Mouse (Mus musculus) kidney, embryonic 15.5 days (tissue): ENCODE results near the gene Lima1. TPM values are rescaled to one million over a fixed set of nuclear protein-coding genes. Genes with fewer than 3 reads are reported as not detected.

ENCODE experiments used
- ATAC-seq: fragments of 200-750 bp; cut with Nextera tagmentation; replicated peaks from 2 replicates; pipeline ENCODE4 v1.8.0; 2017; ENCODE audit warnings: moderate TSS enrichment; ENCODE audit not compliant: low FRiP score
- H3K27ac ChIP-seq: fragments of 300-500 bp; sonication (generic); 2 replicates; pipeline ENCODE4 v1.5.1; 2015; ENCODE audit warnings: mild to moderate bottlenecking, inconsistent platforms
- H3K27me3 ChIP-seq: fragments of 300-500 bp; sonication (generic); 2 replicates; pipeline ENCODE4 v1.6.1; 2015; ENCODE audit warnings: inconsistent platforms
- H3K36me3 ChIP-seq: fragments of 300-500 bp; sonication (generic); 2 replicates; pipeline ENCODE4 v1.6.1; 2015; ENCODE audit warnings: inconsistent platforms
- H3K4me1 ChIP-seq: fragments of 300-500 bp; sonication (generic); 2 replicates; pipeline ENCODE4 v1.6.1; 2015; ENCODE audit warnings: inconsistent platforms
- H3K4me2 ChIP-seq: fragments of 300-500 bp; sonication (generic); 2 replicates; pipeline ENCODE4 v1.6.1; 2015; ENCODE audit warnings: moderate library complexity, mild to moderate bottlenecking, inconsistent platforms
- H3K4me3 ChIP-seq: fragments of 300-500 bp; sonication (generic); replicated peaks from 2 replicates; pipeline ENCODE4 v1.5.1; 2015; ENCODE audit warnings: mild to moderate bottlenecking, inconsistent platforms
- H3K9ac ChIP-seq: fragments of 300-500 bp; sonication (generic); 2 replicates; pipeline ENCODE4 v1.6.1; 2015; ENCODE audit warnings: mild to moderate bottlenecking, inconsistent platforms
- H3K9me3 ChIP-seq: fragments of 300-500 bp; sonication (generic); replicated peaks from 2 replicates; pipeline ENCODE4 v1.6.1; 2016; ENCODE audit warnings: inconsistent platforms
- WGBS: fragments of 180-500 bp; shearing (Covaris S2); methylation state at CpG from one replicate; pipeline ENCODE4 v1.1.7; 2015; ENCODE audit warnings: mixed read lengths; 5-methylcytosine and 5-hydroxymethylcytosine counted together
- polyA plus RNA-seq: library from polyadenylated mRNA; unstranded; fragments of >200 nt; fragmentation: Nextera tagmentation; extraction: Ambion mirVana; gene quantifications from 2 replicates; pipeline ENCODE4 v1.2.1, GENCODE M21; 2015

Gene Lima1
- polyA plus RNA-seq, 1 experiment from 2014 or later = 55.2 TPM

DNA sequence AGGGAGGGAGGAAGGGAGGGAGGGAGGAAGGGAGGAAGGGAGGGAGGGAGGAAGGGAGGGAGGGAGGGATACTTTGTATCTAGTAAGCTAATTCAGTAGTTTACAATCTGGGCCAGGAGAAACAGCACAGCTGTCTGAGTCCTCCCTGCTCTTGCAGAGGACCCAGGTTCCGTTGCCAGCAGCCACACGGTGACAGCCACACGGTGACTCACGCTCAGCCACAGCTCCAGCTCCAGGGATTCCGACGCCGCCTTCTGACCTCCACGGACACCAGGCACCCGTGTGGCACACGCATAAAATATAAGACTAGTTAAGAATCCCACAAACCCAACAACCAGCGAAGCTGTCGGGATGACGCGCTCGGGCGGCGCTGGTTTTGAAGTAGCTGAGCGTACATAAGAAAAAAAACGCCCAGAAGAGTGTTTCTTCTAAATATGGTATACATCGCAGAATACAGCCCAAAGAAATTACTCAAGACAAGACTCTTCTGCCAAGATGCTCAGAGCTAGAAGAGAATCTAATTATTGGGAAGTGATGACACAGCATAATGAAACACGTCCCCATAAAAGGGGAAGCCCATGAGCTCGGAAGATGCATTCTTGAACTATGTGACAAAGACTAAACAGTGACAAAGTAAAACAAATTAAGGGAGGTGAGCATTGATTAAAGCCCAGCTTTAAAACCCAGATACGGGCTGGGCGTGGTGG lies 60.5 kb downstream of the Lima1 start:
- Histone ChIP-seq H3K27ac (no peak overlapping the region), H3K27me3 (no peaks in the 10 kb centered on the region), H3K4me1 (peaks cover 21% of the 10 kb centered on the region), H3K9ac (no peak overlapping the region), H3K36me3 (peaks cover 27% of the 10 kb centered on the region), H3K9me3 (no peaks in the 10 kb centered on the region), H3K4me3 (no peak overlapping the region), H3K4me2 (no peak overlapping the region)
- no peak for ATAC-seq
- WGBS = 85% methylated on average over 24 of the region's 24 CpGs

DNA sequence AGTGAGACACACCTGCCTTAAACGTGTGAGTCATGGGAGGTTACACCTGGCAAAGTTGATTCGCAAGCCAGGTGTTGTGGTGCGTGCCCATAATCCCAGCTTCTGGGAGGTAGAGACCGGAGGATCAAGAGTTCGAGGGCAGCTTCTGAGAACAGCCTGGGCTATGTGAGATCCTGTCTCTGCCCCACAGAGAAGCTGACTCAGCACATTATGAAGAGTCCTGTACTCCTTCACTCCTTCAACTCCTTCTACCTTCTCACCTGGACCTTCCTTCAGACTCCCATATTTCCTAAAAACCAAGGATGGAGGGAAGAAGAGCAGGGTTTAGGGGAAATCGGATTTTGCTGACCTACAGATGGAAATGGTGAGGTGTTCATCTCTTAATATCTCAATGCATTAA lies 61.6 kb downstream of the Lima1 start:
- Histone ChIP-seq H3K27me3 (no peaks in the 10 kb centered on the region), H3K4me1 (peaks cover 12% of the 10 kb centered on the region), H3K9ac (no peak overlapping the region), H3K4me3 (no peak overlapping the region), H3K36me3 (peaks cover 29% of the 10 kb centered on the region), H3K27ac (no peak overlapping the region), H3K4me2 (no peak overlapping the region), H3K9me3 (no peaks in the 10 kb centered on the region)
- WGBS = 95% methylated on average over 6 of the region's 6 CpGs
- ATAC-seq = no peak

DNA sequence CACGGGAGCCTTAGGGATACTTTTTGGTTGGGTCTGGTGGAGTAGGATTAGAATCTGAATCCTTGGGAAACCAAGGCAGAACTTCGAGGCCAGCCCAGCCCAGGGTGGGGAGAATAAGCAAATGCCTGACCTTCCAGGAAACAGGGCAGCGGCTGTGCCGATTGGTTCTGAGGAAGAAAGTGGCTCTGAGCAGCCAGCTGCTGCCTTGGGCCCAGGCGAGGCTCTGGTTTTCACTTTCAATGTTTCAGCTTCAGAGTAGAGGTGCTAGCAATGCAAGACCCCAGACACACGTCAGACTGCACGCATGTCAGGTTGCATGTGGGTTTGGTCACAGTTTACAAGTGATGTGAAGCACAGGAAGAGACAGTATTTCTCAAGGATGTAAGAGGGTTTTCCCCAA lies 63.2 kb downstream of the Lima1 start:
- ATAC-seq = no peak
- H3K27ac ChIP-seq = no peak overlapping the region
- no peaks in the 10 kb centered on the region for H3K27me3 ChIP-seq
- H3K9ac ChIP-seq = no peak overlapping the region
- peaks cover 6% of the 10 kb centered on the region for H3K4me1 ChIP-seq
- 70% methylated on average over 7 of the region's 7 CpGs for WGBS
- no peak overlapping the region for H3K4me2 ChIP-seq
- no peak overlapping the region for H3K4me3 ChIP-seq
- no peaks in the 10 kb centered on the region for H3K9me3 ChIP-seq
- H3K36me3 ChIP-seq = peaks cover 35% of the 10 kb centered on the region

DNA sequence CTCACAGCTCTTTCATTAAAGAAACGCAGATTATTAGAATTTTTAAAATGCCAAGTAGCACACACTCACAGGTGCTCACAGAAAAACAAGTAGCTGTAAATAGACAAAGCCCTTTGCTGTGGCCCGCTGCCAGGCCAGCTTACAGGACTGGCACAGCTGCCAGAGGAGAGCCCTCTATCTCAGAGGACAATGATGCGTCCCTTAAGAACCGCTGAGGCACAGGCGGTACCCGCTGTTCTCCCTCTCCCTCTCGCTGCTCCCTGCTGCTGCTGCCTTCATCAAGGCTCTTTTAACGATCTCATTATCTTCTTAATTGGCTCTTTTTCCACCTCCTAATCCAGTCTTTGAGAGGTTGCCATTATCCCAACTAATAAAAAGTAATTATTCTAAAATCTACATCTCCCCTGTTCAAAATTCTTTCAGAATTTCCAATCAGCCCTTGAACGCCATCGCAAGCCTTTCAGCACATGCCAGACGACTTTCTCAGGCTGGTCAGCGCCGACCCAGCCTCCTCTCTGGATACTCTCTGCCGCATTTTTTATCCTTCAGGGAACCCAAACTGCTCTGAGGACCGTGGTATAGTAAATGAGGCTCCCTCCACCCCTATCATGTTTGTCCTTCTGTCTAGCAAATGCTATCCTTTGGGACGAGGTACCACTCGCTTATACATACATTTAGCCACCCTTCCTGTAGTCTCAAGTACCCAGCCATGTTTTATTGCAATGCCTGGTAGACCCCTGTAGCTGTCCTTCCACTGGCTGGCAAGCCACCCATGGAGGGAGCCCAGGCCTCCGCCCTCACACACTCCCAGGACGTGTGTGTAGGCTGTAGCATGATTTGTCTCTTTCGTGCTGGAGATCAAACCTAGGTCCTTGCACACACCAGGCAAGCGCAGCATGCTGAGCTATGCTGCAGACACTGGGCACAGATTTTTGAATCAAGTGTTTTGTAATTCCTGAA lies 67.2 kb downstream of the Lima1 start:
- Histone ChIP-seq H3K27ac (no peak overlapping the region), H3K4me1 (peaks cover 13% of the 10 kb centered on the region), H3K36me3 (peaks cover 42% of the 10 kb centered on the region), H3K27me3 (no peaks in the 10 kb centered on the region), H3K4me2 (no peak overlapping the region), H3K9ac (no peak overlapping the region), H3K4me3 (no peak overlapping the region), H3K9me3 (no peaks in the 10 kb centered on the region)
- ATAC-seq = no peak
- 55% methylated on average over 21 of the region's 21 CpGs for WGBS

DNA sequence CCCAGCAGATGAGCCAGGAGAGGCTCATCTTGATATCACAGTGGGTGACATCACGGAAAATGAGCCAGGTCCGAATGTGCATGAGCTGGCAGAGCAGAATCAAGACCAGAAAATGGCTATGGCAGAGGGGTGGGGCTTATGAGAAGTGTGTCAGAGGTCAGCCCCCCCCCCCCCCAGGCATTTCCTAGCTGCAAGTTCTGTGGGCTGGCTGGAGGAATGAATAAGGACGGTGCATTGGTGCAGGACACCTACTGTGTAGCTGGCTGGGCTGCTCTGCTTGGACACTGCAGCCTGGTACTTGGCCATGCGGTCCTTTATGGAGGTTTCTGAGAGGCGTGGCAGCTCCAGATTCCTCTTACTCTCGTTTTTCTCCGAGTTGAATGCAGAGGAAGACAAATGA lies 69.1 kb downstream of the Lima1 start:
- Histone ChIP-seq H3K9ac (no peak overlapping the region), H3K27me3 (no peaks in the 10 kb centered on the region), H3K4me3 (no peak overlapping the region), H3K4me2 (no peak overlapping the region), H3K36me3 (peaks cover 39% of the 10 kb centered on the region), H3K27ac (no peak overlapping the region), H3K9me3 (no peaks in the 10 kb centered on the region), H3K4me1 (peaks cover 24% of the 10 kb centered on the region)
- no peak for ATAC-seq
- 49% methylated on average over 7 of the region's 7 CpGs for WGBS

DNA sequence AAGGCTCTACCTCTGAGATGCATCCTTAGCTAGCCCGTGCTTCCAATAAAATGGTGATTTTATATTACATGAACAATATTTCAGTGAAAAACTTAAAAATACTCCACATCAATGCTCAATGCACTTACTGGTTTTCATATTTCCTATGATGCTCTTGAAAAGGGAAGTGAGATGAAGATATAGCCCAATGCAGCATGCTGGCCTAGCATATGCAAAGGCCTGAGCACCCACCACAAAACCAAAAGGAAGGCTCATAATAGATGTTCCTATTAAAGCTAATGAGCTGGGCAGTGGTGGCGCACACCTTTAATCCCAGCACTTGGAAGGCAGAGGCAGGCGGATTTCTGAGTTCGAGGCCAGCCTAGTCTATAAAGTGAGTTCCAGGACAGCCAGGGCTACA lies 69.6 kb downstream of the Lima1 start:
- peaks cover 44% of the 10 kb centered on the region for H3K36me3 ChIP-seq
- peaks cover 24% of the 10 kb centered on the region for H3K4me1 ChIP-seq
- WGBS = 96% methylated on average over 4 of the region's 4 CpGs
- no peak for ATAC-seq
- no peaks in the 10 kb centered on the region for H3K27me3 ChIP-seq
- no peak overlapping the region for H3K4me3 ChIP-seq
- no peak overlapping the region for H3K27ac ChIP-seq
- H3K9ac ChIP-seq = no peak overlapping the region
- H3K9me3 ChIP-seq = no peaks in the 10 kb centered on the region
- H3K4me2 ChIP-seq = no peak overlapping the region

DNA sequence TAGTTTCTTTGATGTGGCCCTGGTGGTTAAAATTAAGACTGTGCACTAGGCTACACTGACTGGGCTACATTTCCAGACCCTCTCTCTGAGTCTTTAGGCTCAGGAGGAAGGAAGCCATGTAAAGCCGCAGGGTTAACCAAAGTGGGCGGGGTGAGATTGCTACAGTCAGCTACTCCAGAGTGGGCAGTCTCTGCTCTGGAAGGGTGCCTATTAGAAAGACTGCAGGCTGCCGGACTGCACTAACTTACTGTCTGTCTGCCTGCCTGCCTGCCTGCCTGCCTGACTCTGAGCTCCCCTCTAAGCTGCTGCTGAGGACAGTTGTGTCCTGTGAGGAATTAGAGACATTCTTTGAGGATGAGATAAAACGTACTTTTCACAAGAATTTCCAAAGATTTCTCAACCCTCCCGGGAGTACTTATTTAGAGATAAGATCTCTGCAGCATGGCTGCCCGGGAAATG lies 72.0 kb downstream of the Lima1 start:
- Histone ChIP-seq H3K4me2 (no peak overlapping the region), H3K4me1 (peaks cover 30% of the 10 kb centered on the region), H3K9ac (no peak overlapping the region), H3K27me3 (no peaks in the 10 kb centered on the region), H3K27ac (peak overlapping the region; percentile 45), H3K9me3 (no peaks in the 10 kb centered on the region), H3K4me3 (no peak overlapping the region), H3K36me3 (peaks cover 61% of the 10 kb centered on the region)
- peak; percentile 49; the same call in 1 of the 2 replicates for ATAC-seq
- 21% methylated on average over 6 of the region's 6 CpGs for WGBS

DNA sequence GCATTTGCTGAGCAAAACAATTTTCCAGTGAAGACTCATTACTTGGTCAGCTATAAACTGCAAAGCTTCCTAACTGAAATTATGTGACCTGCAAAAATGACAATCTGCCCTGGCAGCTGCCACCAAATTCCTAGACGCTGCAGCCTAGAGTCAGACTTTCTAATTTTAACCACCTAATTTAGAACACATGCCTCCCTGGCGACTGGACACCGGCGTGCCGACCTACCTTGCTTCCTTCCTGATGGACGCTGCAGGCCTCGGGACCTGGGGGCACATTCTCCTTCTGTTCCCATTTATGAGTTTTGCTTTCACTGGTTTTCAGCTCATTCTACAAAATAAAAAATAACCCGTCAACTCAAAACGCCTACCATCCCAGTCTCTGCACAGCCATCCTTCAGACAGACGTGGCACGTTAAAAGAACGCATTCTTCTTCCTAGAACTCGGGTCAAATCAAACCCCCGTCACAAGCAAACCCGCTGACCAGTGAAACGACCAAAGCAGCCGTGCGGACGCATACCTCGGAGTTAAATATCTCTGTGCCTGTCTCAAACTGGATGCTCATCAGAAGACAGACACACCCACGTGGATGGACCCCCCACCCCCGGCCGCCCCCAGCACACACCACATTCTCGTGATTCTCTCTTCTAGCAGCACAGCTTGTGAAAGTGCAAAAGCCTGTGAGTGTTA lies 73.2 kb downstream of the Lima1 start:
- Histone ChIP-seq H3K4me3 (no peak overlapping the region), H3K9me3 (no peaks in the 10 kb centered on the region), H3K4me1 (peaks cover 29% of the 10 kb centered on the region), H3K27me3 (no peaks in the 10 kb centered on the region), H3K4me2 (no peak overlapping the region), H3K36me3 (peaks cover 60% of the 10 kb centered on the region), H3K9ac (no peak overlapping the region), H3K27ac (no peak overlapping the region)
- ATAC-seq = no peak
- 49% methylated on average over 24 of the region's 24 CpGs for WGBS

DNA sequence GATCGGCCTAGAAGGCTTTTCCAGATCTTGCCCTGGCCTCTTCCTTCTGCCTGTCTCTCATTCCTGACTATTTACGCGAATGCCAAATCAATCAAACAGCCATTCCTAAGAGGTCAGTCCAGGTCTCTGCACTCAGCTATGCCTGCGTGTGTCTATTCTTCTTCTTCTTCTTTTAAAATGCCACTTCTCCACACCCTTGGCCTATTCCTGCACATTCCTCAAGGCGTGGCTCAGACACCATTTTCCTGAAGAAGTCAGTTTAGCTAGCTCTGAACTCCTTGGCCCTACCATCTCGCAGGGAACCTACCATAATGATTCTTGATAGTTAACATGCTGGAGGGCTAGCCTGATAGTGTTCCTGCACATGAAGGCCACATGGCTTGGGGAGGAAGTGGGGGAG lies 75.5 kb downstream of the Lima1 start:
- Histone ChIP-seq H3K27me3 (no peaks in the 10 kb centered on the region), H3K4me1 (peaks cover 29% of the 10 kb centered on the region), H3K9me3 (no peaks in the 10 kb centered on the region), H3K27ac (no peak overlapping the region), H3K9ac (no peak overlapping the region), H3K4me2 (no peak overlapping the region), H3K36me3 (peaks cover 56% of the 10 kb centered on the region), H3K4me3 (no peak overlapping the region)
- no peak for ATAC-seq
- WGBS = 87% methylated on average over 6 of the region's 6 CpGs

DNA sequence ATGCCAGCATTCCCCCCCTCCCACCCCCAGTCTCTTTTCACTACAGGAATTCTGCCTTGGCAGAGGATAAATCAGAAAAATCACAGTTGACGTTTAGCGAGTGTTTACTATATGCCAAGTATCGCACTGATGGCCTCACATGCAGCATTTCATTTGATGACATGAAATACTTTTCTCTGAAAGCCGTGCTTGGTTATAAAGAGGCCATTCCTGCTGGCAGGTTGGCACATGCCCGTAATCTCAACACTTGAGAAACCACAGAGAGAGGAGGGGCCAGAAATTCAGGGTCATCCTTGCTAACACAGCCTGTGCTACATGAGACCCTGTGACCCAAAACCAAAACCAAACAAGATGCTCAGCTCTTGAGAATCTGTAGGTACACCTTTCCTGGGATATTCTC lies 77.4 kb downstream of the Lima1 start:
- no peak for ATAC-seq
- 83% methylated on average over 5 of the region's 5 CpGs for WGBS

DNA sequence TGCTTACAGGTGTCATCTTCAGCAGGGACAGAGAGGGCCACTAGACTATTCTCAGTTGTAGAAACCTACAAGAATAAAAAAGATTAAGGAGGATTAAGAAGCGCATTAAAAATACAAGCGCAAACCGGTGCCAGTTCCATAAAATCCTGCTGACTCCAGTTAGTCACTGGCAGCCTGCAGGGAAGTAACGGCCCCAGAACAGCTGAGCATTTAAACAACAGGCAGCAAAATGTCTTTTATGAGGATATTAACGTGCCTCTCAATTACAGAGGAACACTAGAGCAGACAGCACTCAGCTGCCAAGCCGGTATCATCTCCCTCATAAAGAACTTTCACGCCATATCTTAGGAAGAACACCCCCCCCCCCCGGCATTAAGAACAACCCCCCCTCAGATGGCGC lies 78.5 kb downstream of the Lima1 start:
- no peaks in the 10 kb centered on the region for H3K9me3 ChIP-seq
- H3K36me3 ChIP-seq = peaks cover 78% of the 10 kb centered on the region
- WGBS = 68% methylated on average over 9 of the region's 9 CpGs
- H3K9ac ChIP-seq = no peak overlapping the region
- no peak overlapping the region for H3K27ac ChIP-seq
- H3K27me3 ChIP-seq = no peaks in the 10 kb centered on the region
- H3K4me2 ChIP-seq = no peak overlapping the region
- ATAC-seq = no peak
- H3K4me3 ChIP-seq = no peak overlapping the region
- H3K4me1 ChIP-seq = peaks cover 8% of the 10 kb centered on the region

More for the DNA sequence above, 77.4 kb downstream of the Lima1 start:
- peaks cover 67% of the 10 kb centered on the region for H3K36me3 ChIP-seq
- H3K27me3 ChIP-seq = no peaks in the 10 kb centered on the region
- peaks cover 18% of the 10 kb centered on the region for H3K4me1 ChIP-seq
- H3K9me3 ChIP-seq = no peaks in the 10 kb centered on the region
- no peak overlapping the region for H3K9ac ChIP-seq
- H3K4me3 ChIP-seq = no peak overlapping the region
- no peak overlapping the region for H3K4me2 ChIP-seq
- H3K27ac ChIP-seq = no peak overlapping the region

DNA sequence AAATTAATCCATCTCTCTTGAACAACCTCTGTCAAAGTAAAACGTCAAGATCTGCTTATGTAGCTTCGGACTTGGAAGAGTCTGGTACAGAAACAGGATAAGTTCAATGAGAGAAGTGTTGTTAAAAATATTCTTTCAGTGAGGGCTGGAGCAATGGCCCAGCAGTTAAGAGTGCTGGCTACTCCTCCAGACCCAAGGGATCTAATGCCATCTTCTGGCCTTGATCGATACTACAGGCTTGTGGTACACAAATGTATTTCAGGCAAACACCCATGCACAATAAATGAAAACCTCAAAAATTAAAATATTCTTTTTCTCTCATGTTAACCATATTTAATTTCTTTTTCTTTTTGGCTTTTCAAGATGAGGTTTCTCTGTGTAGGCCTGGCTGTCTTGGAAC lies 79.2 kb downstream of the Lima1 start:
- Histone ChIP-seq H3K4me2 (no peak overlapping the region), H3K4me1 (peaks cover 8% of the 10 kb centered on the region), H3K4me3 (no peak overlapping the region), H3K27me3 (no peaks in the 10 kb centered on the region), H3K36me3 (peaks cover 81% of the 10 kb centered on the region), H3K9ac (no peak overlapping the region), H3K27ac (no peak overlapping the region), H3K9me3 (no peaks in the 10 kb centered on the region)
- no peak for ATAC-seq
- WGBS = 88% methylated on average over 3 of the region's 3 CpGs
